Mouse (Mus musculus) retina, postnatal 7 days (tissue): ENCODE measurements around the gene Dlgap1.

Experiments used
- DNase-seq: peaks from one replicate; pipeline ENCODE4 v3.0.0-alpha.2; 2012; ENCODE audit warnings: low read depth, low spot score

Gene Dlgap1

DNA sequence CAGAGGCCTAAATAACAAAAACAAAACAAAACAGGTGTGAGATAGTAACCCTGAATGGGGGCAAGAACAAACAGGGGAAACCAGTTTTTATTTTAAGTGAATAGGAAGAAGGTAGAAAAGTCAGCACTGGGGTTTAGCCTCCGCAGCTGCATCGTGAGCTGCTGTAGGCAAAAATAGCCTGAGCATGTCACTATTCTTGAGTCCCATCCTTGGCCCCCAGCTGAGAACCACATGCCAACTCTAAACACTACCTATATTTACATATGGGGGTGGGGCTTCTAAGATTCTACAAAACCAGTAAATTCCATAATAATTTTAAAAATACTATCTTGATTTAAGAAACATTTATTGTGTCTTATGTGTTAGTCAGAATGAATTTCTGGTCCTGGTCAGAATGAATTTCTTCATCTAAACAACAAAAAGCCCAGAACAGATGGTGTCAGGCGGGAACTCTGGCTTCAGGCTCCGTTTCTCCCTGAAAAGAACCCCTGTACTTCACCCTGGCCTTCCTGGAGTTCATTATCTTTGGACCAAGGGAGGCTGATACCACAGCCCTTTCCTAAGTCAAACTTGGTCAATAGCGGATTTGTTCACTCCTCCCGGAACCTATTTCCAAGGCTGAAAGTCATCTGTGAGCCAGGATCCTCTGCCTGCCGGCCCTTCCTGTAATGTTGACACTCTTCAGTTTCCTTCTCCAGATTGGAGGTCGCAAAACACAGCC is 494.1 kb downstream of the Dlgap1 start:
- DNase-seq = no peak

DNA sequence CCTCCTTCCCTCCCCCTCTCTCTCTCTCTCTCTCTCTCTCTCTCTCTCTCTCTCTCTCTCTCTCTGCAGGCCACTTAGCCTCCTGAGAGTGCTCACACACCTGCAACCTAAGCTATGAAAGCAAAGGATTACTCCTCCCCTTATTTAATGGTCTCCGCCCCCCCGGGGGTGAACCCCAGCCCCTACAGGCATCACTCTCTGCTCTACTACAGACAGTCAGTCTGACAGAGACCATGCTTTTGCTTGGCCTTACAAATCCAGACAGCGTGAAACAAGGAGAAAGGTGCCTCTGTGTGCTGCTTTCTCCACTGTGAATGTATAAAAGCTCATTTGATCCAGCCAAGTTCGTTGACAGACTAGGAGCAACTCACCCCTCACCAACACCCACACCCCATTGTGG is 497.5 kb downstream of the Dlgap1 start:
- DNase-seq = no peak

- no peak for DNase-seq
These were observed 502.1 kb downstream of the Dlgap1 start for GRCm38 (mm10) chr17:70470970-70471371.

DNA sequence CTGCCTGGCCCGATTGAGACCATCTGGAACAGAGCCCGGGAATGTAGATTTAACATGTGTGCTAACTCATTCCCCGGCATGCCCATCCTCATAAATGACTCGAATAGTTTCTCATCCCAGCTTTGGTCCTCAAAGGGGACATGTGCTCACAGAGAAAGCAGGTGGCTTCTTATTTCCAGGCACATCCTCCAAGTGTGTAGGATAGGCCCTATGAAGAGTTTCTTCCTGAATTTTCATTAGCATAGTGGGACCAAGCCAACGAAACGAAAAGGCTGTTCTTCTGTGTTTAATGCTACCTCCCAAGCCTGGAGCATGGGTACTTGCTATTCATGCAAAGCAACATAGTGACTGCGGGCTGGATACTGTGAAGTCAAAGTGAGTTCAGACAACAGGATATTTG is 503.3 kb downstream of the Dlgap1 start:
- no peak for DNase-seq

- no peak for DNase-seq
These were observed 505.0 kb downstream of the Dlgap1 start for GRCm38 (mm10) chr17:70473871-70474270.

DNA sequence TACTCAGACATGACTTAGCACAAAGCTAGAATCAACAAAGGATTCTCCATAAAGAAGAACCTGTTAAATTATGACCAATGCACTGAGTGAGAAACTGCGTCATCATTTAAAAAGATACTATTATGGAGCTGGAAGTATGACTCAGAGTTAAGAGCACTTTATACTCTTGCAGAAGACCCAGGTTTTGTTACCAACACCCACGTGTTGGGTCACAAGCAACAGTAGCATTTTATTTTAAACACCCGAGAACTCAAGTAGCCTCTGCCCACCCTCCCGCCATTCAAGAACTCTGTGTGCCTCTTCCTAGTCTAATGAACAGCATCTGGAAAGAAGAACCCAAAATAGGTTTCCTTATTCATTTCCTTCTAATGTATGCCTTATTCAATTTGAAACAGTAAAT is 514.8 kb downstream of the Dlgap1 start:
- DNase-seq = no peak

DNA sequence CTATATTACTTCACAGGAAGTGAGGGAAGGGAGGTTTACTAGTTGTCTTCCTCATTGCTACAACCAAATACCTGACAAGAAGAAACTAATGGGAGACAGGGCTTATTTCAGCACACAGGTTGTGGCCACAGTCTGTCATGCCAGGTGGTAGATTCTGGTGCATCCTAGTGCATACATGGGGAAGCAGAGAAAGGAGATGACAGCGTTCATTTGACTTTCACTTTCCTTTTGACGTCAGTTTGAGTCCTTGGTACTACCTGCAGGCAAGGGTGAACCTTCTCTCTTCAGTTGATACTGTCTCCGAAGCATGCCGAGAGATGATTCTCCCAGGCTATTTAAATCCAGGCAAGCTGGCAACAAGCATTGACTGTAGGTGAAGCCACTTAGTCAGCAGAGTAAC is 516.8 kb downstream of the Dlgap1 start:
- DNase-seq = no peak

GRCm38 (mm10) chr17:70486259-70486658 is 517.4 kb downstream of the Dlgap1 start:
- no peak for DNase-seq

DNA sequence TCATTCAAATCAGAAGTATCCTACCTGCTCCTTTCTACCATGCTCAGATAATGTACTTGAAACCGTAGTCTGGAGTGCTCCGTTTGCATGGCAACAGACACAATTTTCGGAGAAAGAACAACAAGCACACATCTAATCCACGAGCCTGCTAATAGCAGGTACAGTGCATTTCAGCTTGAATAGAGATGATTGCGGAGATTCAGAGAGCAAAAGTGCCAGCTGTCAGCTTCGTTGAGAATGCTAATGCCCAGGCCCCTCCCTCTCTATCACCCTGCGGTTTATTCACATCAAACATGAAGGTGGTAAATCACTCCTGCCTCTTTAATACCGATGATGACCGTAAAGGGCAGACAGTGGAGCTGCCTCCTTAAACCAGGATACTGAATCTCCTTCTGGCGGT is 518.0 kb downstream of the Dlgap1 start:
- DNase-seq = no peak

DNA sequence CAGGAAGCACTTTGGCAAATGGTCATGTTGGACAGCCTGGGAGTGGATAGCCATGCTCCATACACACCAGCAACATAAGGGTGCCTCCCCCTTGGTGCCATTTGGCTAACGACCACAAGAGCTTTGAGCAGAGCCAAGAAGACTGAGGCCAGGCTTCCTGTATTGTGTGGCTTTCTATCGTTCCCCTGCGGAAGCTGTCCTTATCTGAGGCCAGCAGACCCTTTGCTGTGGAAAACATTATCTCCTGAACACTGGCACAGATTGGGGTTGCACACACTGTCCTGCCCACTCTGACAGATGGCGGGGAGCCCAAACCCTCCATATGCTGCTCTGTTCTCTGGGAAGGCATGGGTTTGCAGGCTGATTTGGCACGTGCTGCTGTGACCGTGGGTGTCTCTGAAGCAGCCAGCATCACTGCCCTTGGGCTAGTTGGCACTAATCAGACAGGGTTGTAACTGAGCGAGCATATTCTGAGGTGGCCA is 520.0 kb downstream of the Dlgap1 start:
- DNase-seq = peak; percentile 19

GRCm38 (mm10) chr17:70491575-70491974 is 522.7 kb downstream of the Dlgap1 start:
- no peak for DNase-seq

GRCm38 (mm10) chr17:70494338-70494737 is 525.5 kb downstream of the Dlgap1 start:
- no peak for DNase-seq

DNA sequence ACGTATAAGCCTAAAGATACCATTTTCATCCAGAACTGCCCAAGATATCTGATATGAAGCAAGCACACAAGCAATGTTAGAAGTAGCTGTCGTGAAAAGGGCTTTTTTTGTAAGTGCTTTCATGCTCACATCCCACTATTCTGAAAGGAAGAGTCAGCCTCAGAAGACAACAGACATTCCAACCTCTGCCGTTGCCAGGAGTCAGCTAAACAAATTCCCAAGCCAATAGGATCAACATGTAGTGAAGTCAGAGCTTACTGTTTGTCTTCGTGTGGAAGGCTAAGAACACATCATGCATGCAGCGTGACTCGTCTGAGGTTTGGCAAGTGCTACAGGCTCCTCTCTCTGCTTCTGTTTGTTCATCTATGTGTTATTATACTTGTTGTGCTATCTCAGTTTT is 529.4 kb downstream of the Dlgap1 start:
- no peak for DNase-seq

DNA sequence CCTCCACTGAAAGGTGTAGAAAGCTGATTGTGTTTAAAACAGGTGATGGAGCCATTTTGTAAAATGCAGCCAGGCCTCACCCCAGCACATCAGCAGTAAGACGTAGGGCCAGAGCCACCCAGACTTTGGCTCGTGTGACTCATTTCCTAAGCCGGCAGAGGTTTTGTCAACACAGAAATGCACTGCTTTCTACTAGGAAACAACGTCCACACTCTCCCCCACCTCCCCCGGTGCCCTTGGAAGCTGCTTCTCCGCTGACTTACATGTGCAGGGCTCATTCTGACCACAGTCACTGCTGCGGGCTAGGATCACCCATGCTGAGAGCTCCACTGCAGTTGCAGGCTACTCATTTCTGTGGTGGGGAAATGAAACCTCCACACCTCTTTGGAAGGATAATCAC is 533.1 kb downstream of the Dlgap1 start:
- DNase-seq = no peak

GRCm38 (mm10) chr17:70507759-70508158 is 538.9 kb downstream of the Dlgap1 start:
- DNase-seq = no peak

GRCm38 (mm10) chr17:70510441-70510840 is 541.6 kb downstream of the Dlgap1 start:
- no peak for DNase-seq

GRCm38 (mm10) chr17:70511401-70511800 is 542.5 kb downstream of the Dlgap1 start:
- DNase-seq = no peak

GRCm38 (mm10) chr17:70513736-70514135 is 544.9 kb downstream of the Dlgap1 start:
- no peak for DNase-seq

- DNase-seq = no peak
These were observed 547.6 kb downstream of the Dlgap1 start for GRCm38 (mm10) chr17:70516506-70516905.

DNA sequence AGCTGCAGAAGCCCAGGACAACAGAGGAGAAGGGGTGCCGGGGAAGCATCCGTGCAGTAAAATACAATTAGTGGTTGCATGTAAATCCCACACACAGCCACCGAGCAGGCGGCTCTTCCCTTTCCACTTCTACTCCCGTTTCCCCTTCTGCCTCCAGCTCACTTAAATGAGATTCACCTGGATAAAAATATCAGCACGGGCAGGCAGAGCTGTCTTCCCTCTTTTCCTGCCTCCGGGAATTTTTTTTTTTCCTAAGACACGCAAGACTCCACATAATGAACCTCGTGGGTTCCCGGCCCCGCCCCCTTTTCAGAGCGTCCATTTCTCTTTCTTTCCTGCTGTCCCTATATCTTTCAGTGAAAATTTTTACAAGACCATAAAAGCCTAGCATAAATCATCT is 548.5 kb downstream of the Dlgap1 start:
- DNase-seq = no peak

DNA sequence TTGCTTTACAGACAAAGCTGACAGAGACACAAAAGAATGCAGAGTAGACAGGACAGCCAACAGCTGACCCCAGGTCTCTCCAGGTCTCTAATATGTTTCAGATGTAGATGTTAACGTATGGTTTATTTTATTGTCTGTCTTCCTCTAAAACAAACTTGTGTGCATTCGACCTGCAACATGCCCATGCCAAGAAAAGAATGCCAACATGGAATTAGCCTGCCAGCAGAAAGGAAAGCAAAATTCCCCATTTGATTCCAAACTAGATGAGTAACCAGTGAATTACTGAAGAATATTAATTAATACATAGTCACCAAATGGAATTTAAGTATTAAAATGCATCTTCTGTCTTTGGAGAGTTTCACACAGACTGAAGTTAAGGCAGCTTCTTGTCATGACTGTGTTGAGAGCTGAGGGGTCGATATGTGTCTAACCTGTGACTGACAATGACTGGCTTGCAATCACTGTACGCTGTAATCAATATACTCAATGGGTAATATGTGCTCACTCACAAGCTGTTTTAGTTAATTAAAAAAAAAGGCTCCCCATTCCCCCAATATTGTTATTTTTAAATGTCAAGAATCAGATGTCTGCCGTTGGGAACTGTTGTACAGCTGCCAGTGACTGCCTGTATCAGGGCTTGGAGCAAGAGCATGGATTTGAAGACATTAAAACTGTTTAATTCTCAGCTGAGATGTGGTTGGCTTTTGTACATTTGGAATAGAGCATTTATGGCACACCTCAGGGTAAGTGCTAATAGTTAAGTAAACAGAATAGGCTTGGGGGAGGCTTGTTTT is 552.4 kb downstream of the Dlgap1 start:
- no peak for DNase-seq

DNA sequence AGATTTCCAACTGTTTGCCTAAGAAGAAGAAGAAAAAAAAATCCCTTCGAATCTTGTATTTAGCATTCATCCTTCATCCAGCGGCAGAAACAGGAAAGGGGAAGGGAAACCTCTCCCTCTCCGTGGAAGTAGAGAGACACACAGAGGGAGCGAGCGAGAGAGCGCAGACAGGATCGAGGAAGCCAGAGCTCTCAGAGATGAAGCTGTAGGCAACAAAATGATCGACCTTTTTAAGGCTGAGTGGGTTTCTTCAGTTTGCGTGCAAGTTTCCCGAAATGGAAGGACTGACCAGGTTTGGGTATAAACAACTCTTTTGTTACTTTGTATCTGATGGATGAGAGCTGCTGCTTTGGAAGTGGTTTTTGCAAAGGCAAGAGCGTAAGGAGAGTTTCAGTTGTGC is 553.1 kb downstream of the Dlgap1 start:
- no peak for DNase-seq

- no peak for DNase-seq
These were observed 557.1 kb downstream of the Dlgap1 start for GRCm38 (mm10) chr17:70525990-70526389.
